ENCODE assay signal across 22 mouse cellular contexts in the genomic region with DNA sequence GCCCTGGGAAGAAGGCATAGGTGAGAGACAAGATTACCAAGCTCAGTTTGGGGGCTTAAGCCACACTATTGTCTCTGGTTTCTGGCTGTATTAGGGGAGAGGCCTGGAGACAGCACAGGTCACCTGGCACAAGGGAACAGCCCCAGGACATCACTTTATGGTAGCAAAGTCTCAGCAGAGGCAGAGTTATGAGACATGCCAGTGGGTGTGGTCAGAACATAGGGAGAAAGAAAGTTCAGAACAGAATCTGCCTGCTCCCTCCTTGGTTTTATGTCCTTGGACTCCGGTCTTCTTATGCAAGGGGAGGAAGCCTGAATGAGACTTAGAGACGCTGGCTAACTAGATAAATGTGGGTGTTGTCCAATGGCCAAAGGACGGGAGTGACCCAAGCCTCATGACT. TPM values are rescaled to one million over a fixed set of nuclear protein-coding genes. Genes with fewer than 3 reads are reported as not detected.
"Had no signal": no experiment of that assay in that cellular context is flagged by ENCODE, and none has a peak within 500 bp of the region (broad histone marks: within the 10 kb centered on the region; RNA-seq: fewer than 3 reads in every experiment).

No protein-coding gene starts in this region.

- H3K9me3 ChIP-seq: kidney, embryonic 15.5 days; limb, embryonic 10.5 days; limb, embryonic 13.5 days; liver, embryonic 12.5 days; liver, embryonic 15.5 days; lung, embryonic 15.5 days had no signal

- H3K4me2 ChIP-seq: kidney, embryonic 15.5 days; limb, embryonic 13.5 days; liver, embryonic 12.5 days; liver, embryonic 15.5 days; lung, embryonic 15.5 days; midbrain, embryonic 11.5 days had no signal

- H3K36me3 ChIP-seq: limb, embryonic 10.5 days; liver, embryonic 12.5 days; liver, embryonic 15.5 days; lung, embryonic 15.5 days had no signal

- H3K27me3 ChIP-seq: kidney, embryonic 15.5 days; limb, embryonic 13.5 days; liver, embryonic 12.5 days; liver, embryonic 15.5 days; lung, embryonic 15.5 days had no signal

- H3K9ac ChIP-seq: kidney, embryonic 15.5 days; limb, embryonic 13.5 days; liver, embryonic 12.5 days; liver, embryonic 15.5 days; lung, embryonic 15.5 days had no signal

- H3K4me1 ChIP-seq: limb, embryonic 10.5 days; limb, embryonic 13.5 days; liver, embryonic 12.5 days; liver, embryonic 15.5 days; lung, embryonic 15.5 days had no signal

- ATAC-seq: liver, embryonic 12.5 days had no signal

- H3K4me3 ChIP-seq: kidney, embryonic 15.5 days; limb, embryonic 10.5 days; limb, embryonic 13.5 days; liver, embryonic 12.5 days; liver, embryonic 15.5 days; lung, embryonic 15.5 days had no signal

- DNase-seq: kidney, adult 11 months; kidney, adult 8-10 months; kidney, postnatal 10 days; kidney, postnatal 36 days; liver; lung, adult 18-20 months; lung, postnatal 10 days; lung, postnatal 36 days; midbrain, embryonic 14.5 days; right cerebral cortex, postnatal 14 days; right cerebral cortex, postnatal 4 days; spleen, adult 18-20 months; thymus, adult 18-20 months; thymus, postnatal 25 days had no signal

- H3K27ac ChIP-seq: kidney, embryonic 15.5 days; limb, embryonic 10.5 days; limb, embryonic 13.5 days; liver, embryonic 12.5 days; liver, embryonic 15.5 days; lung, embryonic 15.5 days had no signal

RNA-seq across cellular contexts. Expression of a gene that starts 42.4 kb away (rescaled TPM):
- total RNA-seq: megakaryocyte-erythroid progenitor cell, adult 5-6 weeks had no signal
